Mouse (Mus musculus) forebrain, embryonic 15.5 days (tissue): ENCODE measurements around the gene Tnfsf11. TPM values are rescaled to one million over a fixed set of nuclear protein-coding genes. Genes with fewer than 3 reads are reported as not detected.
A peak's percentile ranks its signal among the peaks of the same experiment; 100 is the strongest.

Experiments used
- ATAC-seq: fragments of 200-750 bp; cut with Nextera tagmentation; replicated peaks from 2 replicates; pipeline ENCODE4 v1.8.0; 2017; ENCODE audit warnings: mild to moderate bottlenecking, moderate TSS enrichment, moderate library complexity
- H3K27ac ChIP-seq: fragments of 300-500 bp; sonication (generic); replicated peaks from 2 replicates; pipeline ENCODE4 v1.5.1; 2015; ENCODE audit warnings: mild to moderate bottlenecking, inconsistent platforms
- H3K27me3 ChIP-seq: fragments of 300-500 bp; sonication (generic); 2 replicates; pipeline ENCODE4 v1.6.1; 2015; ENCODE audit warnings: inconsistent platforms
- H3K36me3 ChIP-seq: fragments of 300-500 bp; sonication (generic); 2 replicates; pipeline ENCODE4 v1.6.1; 2015; ENCODE audit warnings: mild to moderate bottlenecking, inconsistent platforms
- H3K4me1 ChIP-seq: fragments of 300-500 bp; sonication (generic); 2 replicates; pipeline ENCODE4 v1.6.1; 2015; ENCODE audit warnings: inconsistent platforms
- H3K4me2 ChIP-seq: fragments of 300-500 bp; sonication (generic); replicated peaks from 2 replicates; pipeline ENCODE4 v1.6.1; 2015; ENCODE audit warnings: mild to moderate bottlenecking, inconsistent platforms
- H3K4me3 ChIP-seq: fragments of 300-500 bp; sonication (generic); 2 replicates; pipeline ENCODE4 v1.5.1; 2015; ENCODE audit warnings: mild to moderate bottlenecking, inconsistent platforms
- H3K9ac ChIP-seq: fragments of 300-500 bp; sonication (generic); replicated peaks from 2 replicates; pipeline ENCODE4 v1.6.1; 2015; ENCODE audit warnings: mild to moderate bottlenecking, inconsistent platforms
- H3K9me3 ChIP-seq: fragments of 300-500 bp; sonication (generic); 2 replicates; pipeline ENCODE4 v1.6.1; 2016; ENCODE audit warnings: inconsistent platforms
- WGBS: fragments of 180-500 bp; shearing (Covaris S2); methylation state at CpG from one replicate; pipeline ENCODE4 v1.1.7; 2015; ENCODE audit warnings: mixed read lengths; 5-methylcytosine and 5-hydroxymethylcytosine counted together
- polyA plus RNA-seq: library from polyadenylated mRNA; unstranded; fragments of >200 nt; fragmentation: Nextera tagmentation; extraction: Ambion mirVana; gene quantifications from 2 replicates; pipeline ENCODE4 v1.2.1, GENCODE M21; 2015

The Tnfsf11 gene
- polyA plus RNA-seq, 1 experiment from 2014 or later: not detected

DNA sequence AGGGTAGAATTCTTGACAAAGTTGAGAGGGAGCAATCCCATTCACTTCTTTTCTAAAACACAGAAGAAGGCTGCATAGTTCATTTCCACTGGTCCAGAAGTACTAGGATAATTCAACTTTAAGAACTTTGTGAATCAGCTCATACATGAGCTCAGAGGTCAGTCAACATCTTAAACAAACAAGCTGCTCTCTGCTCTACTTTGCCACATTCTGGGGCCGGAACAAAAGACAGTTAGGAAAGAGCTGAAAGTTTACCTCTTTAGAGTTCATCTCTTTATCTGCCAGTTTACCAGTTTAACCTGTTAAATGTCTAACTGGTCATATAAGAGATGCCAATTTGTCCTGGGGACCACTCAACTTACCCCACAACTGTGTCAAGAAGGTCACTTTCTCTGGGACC lies 15.5 kb upstream of the Tnfsf11 start:
- Histone ChIP-seq H3K4me3 (no peak overlapping the region), H3K36me3 (no peaks in the 10 kb centered on the region), H3K9me3 (no peaks in the 10 kb centered on the region), H3K9ac (no peak overlapping the region), H3K4me2 (no peak overlapping the region), H3K27ac (no peak overlapping the region), H3K27me3 (no peaks in the 10 kb centered on the region), H3K4me1 (no peaks in the 10 kb centered on the region)
- ATAC-seq: no peak
- WGBS: 95% methylated on average over 1 of the region's 1 CpGs

DNA sequence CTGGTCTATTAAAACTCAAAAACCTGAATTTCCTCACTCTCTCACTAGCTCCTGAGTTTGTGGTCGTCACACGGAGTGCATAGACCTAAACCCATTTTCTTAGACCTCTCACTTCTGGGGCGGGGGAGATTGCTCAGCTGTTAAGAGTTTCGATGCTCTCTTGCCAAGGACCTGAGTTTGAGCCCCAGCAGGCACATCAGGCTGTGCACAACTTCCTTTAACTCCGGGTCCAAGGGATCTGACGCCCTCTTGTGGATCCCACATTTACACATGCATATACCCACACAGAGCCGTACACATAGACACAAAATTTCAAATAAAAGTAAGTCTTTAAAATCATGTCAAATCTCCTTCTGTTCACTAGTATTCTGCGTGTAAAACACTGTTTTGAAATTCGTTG lies 15.1 kb upstream of the Tnfsf11 start:
- no peak overlapping the region for H3K27ac ChIP-seq
- 83% methylated on average over 9 of the region's 9 CpGs for WGBS
- H3K9ac ChIP-seq: no peak overlapping the region
- H3K4me3 ChIP-seq: no peak overlapping the region
- H3K4me1 ChIP-seq: no peaks in the 10 kb centered on the region
- H3K36me3 ChIP-seq: no peaks in the 10 kb centered on the region
- no peaks in the 10 kb centered on the region for H3K27me3 ChIP-seq
- no peak overlapping the region for H3K4me2 ChIP-seq
- no peak for ATAC-seq
- H3K9me3 ChIP-seq: no peaks in the 10 kb centered on the region

DNA sequence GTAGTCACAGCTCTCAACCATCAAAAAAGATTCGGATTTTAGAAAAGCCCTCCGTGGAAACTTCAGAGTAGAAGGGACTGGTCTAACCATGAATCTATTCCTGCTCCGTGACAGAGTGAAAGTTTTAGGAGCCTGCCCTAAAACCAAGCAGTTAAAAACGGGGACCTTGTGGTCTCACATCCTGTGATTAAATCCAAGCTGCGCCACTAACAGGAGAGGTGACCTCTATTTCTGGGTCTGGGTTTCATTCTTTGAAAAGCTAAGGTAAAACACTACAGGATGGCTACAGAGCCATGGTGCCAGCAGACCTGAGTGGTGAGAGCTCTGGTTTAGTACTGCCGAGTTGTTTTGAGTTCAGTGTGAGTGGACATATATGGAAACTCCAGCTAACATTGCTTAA lies 12.4 kb upstream of the Tnfsf11 start:
- H3K27ac ChIP-seq: no peak overlapping the region
- no peak for ATAC-seq
- no peaks in the 10 kb centered on the region for H3K36me3 ChIP-seq
- WGBS: 92% methylated on average over 6 of the region's 6 CpGs
- no peaks in the 10 kb centered on the region for H3K27me3 ChIP-seq
- H3K9me3 ChIP-seq: no peaks in the 10 kb centered on the region
- H3K4me1 ChIP-seq: no peaks in the 10 kb centered on the region
- no peak overlapping the region for H3K4me3 ChIP-seq
- no peak overlapping the region for H3K4me2 ChIP-seq
- no peak overlapping the region for H3K9ac ChIP-seq

DNA sequence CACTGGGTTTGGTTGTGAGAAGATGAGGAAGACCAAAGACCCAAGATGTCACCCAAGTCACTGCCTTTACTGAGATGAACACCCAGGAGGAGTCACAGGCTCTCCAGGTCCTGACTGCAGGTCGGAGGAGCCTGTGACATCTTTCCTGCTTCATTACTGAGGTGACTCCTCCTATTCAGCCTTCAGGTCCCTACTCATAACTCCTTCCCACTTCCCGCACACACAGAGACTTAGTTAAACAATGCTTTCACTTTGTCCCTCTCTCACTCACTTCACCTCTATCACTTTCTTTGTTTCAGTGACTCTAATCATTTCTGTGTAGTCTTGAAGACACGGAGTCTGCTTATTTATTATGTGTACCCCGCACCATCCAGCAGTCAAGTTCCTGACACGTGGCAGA lies 11.7 kb upstream of the Tnfsf11 start:
- H3K4me1 ChIP-seq: no peaks in the 10 kb centered on the region
- no peaks in the 10 kb centered on the region for H3K9me3 ChIP-seq
- no peaks in the 10 kb centered on the region for H3K36me3 ChIP-seq
- H3K27ac ChIP-seq: no peak overlapping the region
- no peaks in the 10 kb centered on the region for H3K27me3 ChIP-seq
- no peak overlapping the region for H3K9ac ChIP-seq
- no peak for ATAC-seq
- no peak overlapping the region for H3K4me3 ChIP-seq
- WGBS: 68% methylated on average over 5 of the region's 5 CpGs
- no peak overlapping the region for H3K4me2 ChIP-seq

DNA sequence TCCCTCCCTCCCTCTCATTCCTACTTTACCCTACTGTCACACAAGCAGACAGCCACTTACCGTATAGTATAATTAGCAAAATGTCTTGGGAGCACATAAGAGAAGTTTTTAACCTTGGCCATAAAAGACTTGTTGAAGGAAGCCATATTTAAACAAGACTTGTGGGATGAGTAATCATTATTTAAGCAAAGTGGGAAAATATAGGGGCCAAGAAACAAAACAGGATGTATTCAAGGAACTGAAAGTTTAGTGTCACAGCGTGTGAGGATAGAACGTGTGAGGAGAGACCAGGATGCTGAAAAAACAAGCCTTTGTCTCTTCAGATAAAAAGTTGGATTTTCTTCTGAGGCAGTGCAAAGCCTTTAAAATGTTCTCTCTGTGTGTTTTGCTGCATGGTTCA lies 11.2 kb upstream of the Tnfsf11 start:
- ATAC-seq: no peak
- Histone ChIP-seq H3K4me3 (no peak overlapping the region), H3K27me3 (no peaks in the 10 kb centered on the region), H3K4me1 (no peaks in the 10 kb centered on the region), H3K36me3 (no peaks in the 10 kb centered on the region), H3K9ac (no peak overlapping the region), H3K9me3 (no peaks in the 10 kb centered on the region), H3K4me2 (no peak overlapping the region), H3K27ac (no peak overlapping the region)
- 78% methylated on average over 3 of the region's 3 CpGs for WGBS

DNA sequence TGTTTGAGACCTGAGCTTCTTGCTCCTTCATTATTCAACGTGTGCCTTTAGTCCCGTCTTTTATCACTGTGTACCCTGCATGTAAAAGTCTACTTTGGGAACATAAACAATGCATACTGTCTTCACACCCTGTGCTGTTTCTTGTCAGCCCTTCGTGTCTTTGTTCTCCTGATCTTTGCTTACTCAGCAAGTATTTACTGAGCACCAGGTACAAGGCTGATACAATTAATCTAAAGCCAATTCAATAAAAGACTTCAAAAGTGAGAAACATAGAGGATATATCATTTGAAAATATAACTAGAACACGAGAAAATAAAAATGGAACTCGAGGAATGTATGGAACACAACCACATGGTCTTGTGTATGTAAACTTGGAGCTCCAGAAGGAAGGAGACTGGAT lies 9.8 kb upstream of the Tnfsf11 start:
- Histone ChIP-seq H3K27me3 (no peaks in the 10 kb centered on the region), H3K4me3 (no peak overlapping the region), H3K36me3 (no peaks in the 10 kb centered on the region), H3K9me3 (no peaks in the 10 kb centered on the region), H3K4me1 (no peaks in the 10 kb centered on the region), H3K4me2 (no peak overlapping the region), H3K9ac (no peak overlapping the region), H3K27ac (no peak overlapping the region)
- WGBS: 87% methylated on average over 5 of the region's 5 CpGs
- no peak for ATAC-seq

DNA sequence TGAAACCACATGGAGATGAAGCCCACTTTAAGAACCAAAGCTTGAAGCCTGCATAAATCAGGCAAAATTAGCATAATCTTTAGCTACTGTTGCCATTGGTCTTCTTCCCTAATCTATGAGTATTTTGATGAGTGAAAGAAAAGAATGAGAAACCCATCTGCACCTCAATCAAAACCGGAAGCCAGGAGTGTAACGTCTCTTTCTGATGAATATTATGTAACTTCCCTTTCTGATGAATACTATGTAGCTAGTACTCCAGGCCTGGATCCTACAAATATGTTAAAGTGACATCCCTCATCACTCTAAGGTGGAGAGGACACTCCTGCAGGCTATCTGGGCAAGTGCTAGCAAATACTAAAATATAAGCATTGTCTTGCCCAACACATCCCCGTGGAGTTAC lies 6.9 kb downstream of the Tnfsf11 start:
- Histone ChIP-seq H3K9me3 (no peaks in the 10 kb centered on the region), H3K9ac (no peak overlapping the region), H3K27me3 (peaks cover 3% of the 10 kb centered on the region), H3K36me3 (no peaks in the 10 kb centered on the region), H3K27ac (no peak overlapping the region), H3K4me2 (no peak overlapping the region), H3K4me1 (no peaks in the 10 kb centered on the region), H3K4me3 (no peak overlapping the region)
- no peak for ATAC-seq
- WGBS: 91% methylated on average over 3 of the region's 3 CpGs

DNA sequence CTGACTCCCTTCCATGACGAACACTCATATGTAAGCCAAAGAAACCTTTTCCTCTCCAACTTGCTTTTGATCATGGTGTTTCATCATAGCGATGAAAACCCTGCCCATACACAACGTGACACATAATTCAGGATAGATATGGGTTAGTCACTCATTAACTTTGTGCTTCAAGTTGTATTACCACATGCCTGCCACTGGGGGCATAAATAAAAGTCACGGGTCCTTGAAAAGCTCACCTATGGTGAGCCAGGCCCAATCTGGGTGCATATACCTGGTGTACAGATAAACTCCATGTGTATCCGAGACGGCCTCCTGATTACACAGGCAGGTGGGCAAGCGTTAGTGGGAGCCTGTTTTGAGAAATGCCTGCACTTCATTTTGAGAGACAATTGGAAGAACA lies 15.2 kb downstream of the Tnfsf11 start:
- H3K9me3 ChIP-seq: 0 out of 2 replicates have a peak, but pooled peaks cover 2% of the 10 kb centered on the region
- no peak for ATAC-seq
- no peak overlapping the region for H3K4me2 ChIP-seq
- H3K9ac ChIP-seq: no peak overlapping the region
- WGBS: 94% methylated on average over 7 of the region's 7 CpGs
- H3K27ac ChIP-seq: no peak overlapping the region
- H3K36me3 ChIP-seq: no peaks in the 10 kb centered on the region
- 0 out of 2 replicates have a peak, but pooled peaks cover 5% of the 10 kb centered on the region for H3K27me3 ChIP-seq
- H3K4me1 ChIP-seq: peaks cover 17% of the 10 kb centered on the region
- no peak overlapping the region for H3K4me3 ChIP-seq

DNA sequence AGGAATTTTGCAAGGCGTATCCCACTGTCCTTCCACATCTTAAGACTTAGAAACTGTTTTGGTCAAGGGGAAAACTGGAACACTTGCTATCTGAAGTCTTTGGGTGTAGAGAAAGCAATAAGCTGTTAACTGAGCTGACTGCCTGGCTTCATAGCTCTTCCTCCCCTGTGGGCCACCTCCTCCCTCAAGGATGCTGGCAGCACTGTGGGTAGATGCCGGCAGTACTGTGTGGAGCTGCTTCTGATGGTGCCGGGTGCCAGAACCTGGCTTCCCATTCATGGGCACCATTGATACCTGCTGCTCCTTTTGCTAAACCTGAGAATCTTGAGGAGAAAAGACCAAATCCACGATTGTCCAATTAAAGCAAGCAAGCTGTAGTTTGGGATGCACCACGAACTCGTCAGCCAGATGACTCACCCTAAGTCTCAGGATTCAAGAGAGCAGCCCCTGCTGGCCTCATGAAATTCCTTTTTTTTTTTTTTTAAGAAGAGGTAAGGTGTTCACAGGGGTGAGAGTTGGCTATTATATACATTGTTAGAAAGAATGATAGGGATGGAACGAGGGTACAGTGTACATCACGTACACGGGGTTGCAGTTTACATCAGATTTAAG lies 17.8 kb downstream of the Tnfsf11 start:
- 0 out of 2 replicates have a peak, but pooled peaks cover 2% of the 10 kb centered on the region for H3K9me3 ChIP-seq
- no peak overlapping the region for H3K9ac ChIP-seq
- no peak overlapping the region for H3K4me3 ChIP-seq

DNA sequence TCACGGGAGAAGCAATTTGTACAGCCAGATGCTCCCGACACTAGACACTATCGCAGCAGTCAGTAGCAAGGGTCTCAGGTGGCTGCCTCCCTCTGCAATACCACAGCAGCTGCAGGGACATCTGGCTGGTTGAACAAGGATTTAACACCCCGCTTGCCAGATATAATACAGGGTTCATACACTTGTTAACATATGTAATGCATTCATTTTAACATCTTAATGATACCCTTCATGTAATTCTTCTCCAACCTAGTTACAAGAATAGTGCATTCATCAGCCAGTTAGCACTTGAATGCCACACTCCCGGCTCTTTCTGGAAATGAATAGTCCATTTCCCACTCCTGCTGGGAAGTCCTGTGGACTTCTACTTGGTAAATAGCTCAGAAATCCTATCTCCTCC lies 18.9 kb downstream of the Tnfsf11 start:
- H3K4me1 ChIP-seq: peaks cover 34% of the 10 kb centered on the region
- no peak overlapping the region for H3K9ac ChIP-seq
- 0 out of 2 replicates have a peak overlapping the region, but pooled peaks have one; percentile 4 for H3K27ac ChIP-seq
- no peaks in the 10 kb centered on the region for H3K36me3 ChIP-seq
- H3K9me3 ChIP-seq: 0 out of 2 replicates have a peak, but pooled peaks cover 2% of the 10 kb centered on the region
- ATAC-seq: peak; percentile 76
- H3K4me3 ChIP-seq: no peak overlapping the region
- H3K27me3 ChIP-seq: 0 out of 2 replicates have a peak, but pooled peaks cover 5% of the 10 kb centered on the region
- no peak overlapping the region for H3K4me2 ChIP-seq
- 4% methylated on average over 5 of the region's 5 CpGs for WGBS

More for the DNA sequence above, 17.8 kb downstream of the Tnfsf11 start:
- peaks cover 34% of the 10 kb centered on the region for H3K4me1 ChIP-seq
- H3K36me3 ChIP-seq: no peaks in the 10 kb centered on the region
- 64% methylated on average over 9 of the region's 9 CpGs for WGBS
- no peak overlapping the region for H3K27ac ChIP-seq
- 0 out of 2 replicates have a peak, but pooled peaks cover 5% of the 10 kb centered on the region for H3K27me3 ChIP-seq
- no peak overlapping the region for H3K4me2 ChIP-seq
- no peak for ATAC-seq

DNA sequence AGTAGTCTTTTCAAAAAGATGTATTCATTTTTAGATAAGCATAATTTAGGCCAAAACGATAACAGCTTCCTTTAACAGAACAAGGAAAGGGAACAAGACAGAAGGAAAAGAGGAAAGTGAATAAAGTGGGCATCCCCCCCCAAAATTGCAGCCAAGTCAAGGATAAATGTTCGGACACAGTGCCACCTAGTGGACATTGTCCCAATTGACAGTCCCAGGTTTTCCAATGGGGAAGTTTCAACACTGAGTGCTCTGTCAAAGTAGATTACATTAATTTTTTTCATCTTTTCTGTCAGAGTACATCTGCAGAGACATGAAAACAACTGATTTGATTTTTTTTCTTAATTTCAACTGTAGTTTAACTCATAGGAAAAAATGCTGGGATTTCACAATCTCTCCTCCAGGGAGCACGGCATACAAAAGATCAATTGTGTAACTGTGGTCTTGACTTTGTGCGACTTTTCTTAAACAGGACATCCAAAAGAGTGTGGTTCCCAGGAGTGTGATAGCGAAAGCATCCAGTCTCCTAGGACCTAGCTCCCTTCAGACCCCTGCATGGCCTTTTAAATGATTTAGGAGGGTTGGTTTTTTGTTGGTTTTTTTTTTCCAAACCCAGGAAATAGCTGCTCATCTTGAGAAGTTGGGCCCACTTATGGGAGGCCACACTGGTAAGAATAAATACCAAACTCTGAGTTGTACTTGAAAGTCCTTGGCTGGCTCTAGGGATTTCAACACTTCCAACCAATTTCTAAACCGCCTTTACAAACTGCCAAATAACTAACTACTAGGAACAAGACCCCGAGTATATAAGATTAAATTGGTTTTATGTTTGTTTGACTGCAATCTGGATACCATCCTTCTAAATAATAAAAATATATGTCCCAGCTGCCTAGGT lies 19.7 kb downstream of the Tnfsf11 start:
- WGBS: 26% methylated on average over 7 of the region's 7 CpGs
- no peak overlapping the region for H3K27ac ChIP-seq

DNA sequence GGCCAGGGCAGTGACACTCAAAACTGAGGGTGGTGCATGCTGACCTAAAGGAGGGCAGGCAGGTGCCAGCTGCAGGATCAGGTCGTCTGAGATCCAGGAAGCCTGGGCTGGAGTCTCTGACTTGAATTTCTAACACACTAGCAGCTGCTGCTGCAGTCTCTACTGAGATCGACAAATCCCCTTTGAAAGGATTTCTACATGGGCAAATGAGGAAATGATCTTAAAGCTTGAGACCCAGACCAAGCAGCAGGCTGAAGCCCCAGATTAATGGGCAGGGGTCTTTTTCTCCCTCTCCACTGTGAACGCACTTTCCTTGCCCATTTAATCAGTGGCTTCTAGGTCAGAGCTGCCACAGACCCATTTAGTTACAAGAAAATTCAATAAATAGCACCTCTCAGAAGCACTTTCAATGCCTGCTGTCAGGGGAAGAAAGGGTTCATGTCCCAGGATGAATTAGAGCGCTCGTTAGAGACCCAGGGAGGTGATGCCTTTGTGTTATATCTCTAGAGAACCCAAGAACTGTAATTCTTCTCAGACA lies 21.8 kb downstream of the Tnfsf11 start:
- H3K36me3 ChIP-seq: no peaks in the 10 kb centered on the region
- H3K4me2 ChIP-seq: no peak overlapping the region
- H3K9ac ChIP-seq: peak overlapping the region; percentile 13; the same call in 1 of the 2 replicates
- H3K4me3 ChIP-seq: no peak overlapping the region
- H3K9me3 ChIP-seq: no peaks in the 10 kb centered on the region
- H3K27me3 ChIP-seq: 0 out of 2 replicates have a peak, but pooled peaks cover under 1% of the 10 kb centered on the region
- 5% methylated on average over 5 of the region's 5 CpGs for WGBS
- peaks cover 48% of the 10 kb centered on the region for H3K4me1 ChIP-seq
- no peak for ATAC-seq
- peak overlapping the region; percentile 56 for H3K27ac ChIP-seq

More for the DNA sequence above, 19.7 kb downstream of the Tnfsf11 start:
- Histone ChIP-seq H3K4me1 (peaks cover 37% of the 10 kb centered on the region), H3K4me3 (no peak overlapping the region), H3K27me3 (0 out of 2 replicates have a peak, but pooled peaks cover 5% of the 10 kb centered on the region), H3K4me2 (no peak overlapping the region), H3K9ac (no peak overlapping the region), H3K9me3 (no peaks in the 10 kb centered on the region), H3K36me3 (no peaks in the 10 kb centered on the region)
- ATAC-seq: 0 out of 2 replicates have a peak, but pooled peaks have one; percentile 16
